Mouse (Mus musculus) heart, adult 11 months (tissue): ENCODE data around the gene Popdc2.

Experiments used
- DNase-seq: peaks from one replicate; pipeline ENCODE4 v3.0.0; 2022

Gene Popdc2

GRCm38 (mm10) chr16:38406708-38407107 is 44.7 kb downstream of the Popdc2 start:
- peak; percentile 82 for DNase-seq

- no peak for DNase-seq
Measured at GRCm38 (mm10) chr16:38407584-38407983, 45.6 kb downstream of the Popdc2 start.

- no peak for DNase-seq
Measured at GRCm38 (mm10) chr16:38408416-38408815, 46.4 kb downstream of the Popdc2 start.

GRCm38 (mm10) chr16:38414953-38415352 is 52.9 kb downstream of the Popdc2 start:
- DNase-seq, result no peak

- peak; percentile 88 for DNase-seq
Measured at GRCm38 (mm10) chr16:38425374-38425773, 63.4 kb downstream of the Popdc2 start.

GRCm38 (mm10) chr16:38425799-38426198 is 63.8 kb downstream of the Popdc2 start:
- no peak for DNase-seq
